ENCODE assay signal across 12 mouse cellular contexts in the genomic region with DNA sequence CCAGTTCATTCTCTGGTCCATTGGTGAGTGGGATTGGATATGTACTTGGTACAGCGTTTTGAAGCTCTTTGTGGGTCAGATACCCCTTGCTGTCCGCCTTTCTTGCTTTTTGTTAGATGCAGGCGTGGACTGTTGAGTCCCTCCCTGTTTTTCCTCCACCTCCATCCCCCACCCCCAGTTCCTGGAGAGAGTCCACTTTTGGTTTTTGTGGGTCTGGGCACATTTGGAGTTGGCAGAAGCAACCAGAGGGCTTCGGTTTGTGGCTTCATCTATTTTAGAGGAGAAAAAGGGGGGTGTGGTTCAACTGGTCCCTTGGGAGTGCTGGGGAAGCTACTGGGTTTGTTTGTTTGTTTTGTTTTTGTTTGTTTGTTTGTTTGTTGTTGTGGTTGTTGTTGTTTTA.
DNase-seq lines count a peak whose midpoint lies in the region; ATAC-seq and TF ChIP-seq lines count a peak whose summit lies in the region.
"Had no signal": no experiment of that assay in that cellular context is flagged by ENCODE, and none has a peak within 500 bp of the region (broad histone marks: within the 10 kb centered on the region; RNA-seq: fewer than 3 reads in every experiment).

No protein-coding gene starts in this region.

- no peak for ATAC-seq in cerebellum, adult (ENCODE audit: insufficient number of reproducible peaks, low FRiP score, low TSS enrichment)
- no peak for ATAC-seq in hindbrain, embryonic 14.5 days (ENCODE audit: low FRiP score)
- no peak for ATAC-seq in hindbrain, embryonic 12.5 days (ENCODE audit: low FRiP score)
- ATAC-seq in hindbrain, postnatal 0 days, result no peak
- ATAC-seq in stomach, postnatal 0 days (ENCODE audit: low FRiP score, low TSS enrichment), result no peak
- ATAC-seq: intestine, postnatal 0 days had no signal

- 67% methylated on average over 4 of the region's 4 CpGs for WGBS in hindbrain, embryonic 14.5 days
- 69% methylated on average over 4 of the region's 4 CpGs for WGBS in hindbrain, embryonic 12.5 days
- 52% methylated on average over 4 of the region's 4 CpGs for WGBS in hindbrain, postnatal 0 days
- WGBS in stomach, postnatal 0 days, result 83% methylated on average over 4 of the region's 4 CpGs

- H3K27me3 ChIP-seq in hindbrain, embryonic 14.5 days (ENCODE audit: control insufficient read depth, insufficient read depth, low read length), result no peaks in the 10 kb centered on the region
- H3K27me3 ChIP-seq in hindbrain, embryonic 12.5 days, result no peaks in the 10 kb centered on the region
- H3K27me3 ChIP-seq in CH12.LX (replicated peaks), result no peaks in the 10 kb centered on the region
- H3K27me3 ChIP-seq in hindbrain, postnatal 0 days (ENCODE audit: insufficient read depth, low read length), result no peaks in the 10 kb centered on the region
- H3K27me3 ChIP-seq in stomach, postnatal 0 days (ENCODE audit: control insufficient read depth, insufficient read depth, low read length), result no peaks in the 10 kb centered on the region

- no peaks in the 10 kb centered on the region for H3K36me3 ChIP-seq in hindbrain, embryonic 14.5 days (replicated peaks; ENCODE audit: control insufficient read depth, insufficient read depth)
- H3K36me3 ChIP-seq in hindbrain, embryonic 12.5 days, result no peaks in the 10 kb centered on the region
- peaks cover 0 to 18% of the 10 kb centered on the region in 2 experiments for H3K36me3 ChIP-seq in CH12.LX (replicated peaks in 1 of 2; ENCODE audit: control insufficient read depth in 1 of 2, insufficient read depth in 1 of 2, low read length in 1 of 2)
- no peaks in the 10 kb centered on the region for H3K36me3 ChIP-seq in hindbrain, postnatal 0 days (ENCODE audit: insufficient read depth, low read length)
- no peaks in the 10 kb centered on the region for H3K36me3 ChIP-seq in stomach, postnatal 0 days (ENCODE audit: control insufficient read depth, insufficient read depth, low read length)

- H3K4me3 ChIP-seq in hindbrain, embryonic 14.5 days (replicated peaks; ENCODE audit: low read length), result no peak overlapping the region
- no peak overlapping the region for H3K4me3 ChIP-seq in hindbrain, embryonic 12.5 days
- H3K4me3 ChIP-seq in CH12.LX (replicated peaks in 1 of 3; ENCODE audit: low read depth in 2 of 3, low read length in 2 of 3, poor library complexity in 1 of 3), result no peak overlapping the region
- H3K4me3 ChIP-seq in hindbrain, postnatal 0 days (ENCODE audit: low read length), result no peak overlapping the region
- no peak overlapping the region for H3K4me3 ChIP-seq in stomach, postnatal 0 days (ENCODE audit: low read depth, low read length)

- H3K9ac ChIP-seq in hindbrain, embryonic 14.5 days, result no peak overlapping the region
- H3K9ac ChIP-seq in hindbrain, embryonic 12.5 days, result no peak overlapping the region
- peak overlapping the region; percentile 59 for H3K9ac ChIP-seq in CH12.LX (ENCODE audit: insufficient read depth, low read depth)
- H3K9ac ChIP-seq in hindbrain, postnatal 0 days (replicated peaks; ENCODE audit: low read length), result no peak overlapping the region
- no peak overlapping the region for H3K9ac ChIP-seq in stomach, postnatal 0 days (ENCODE audit: low read length)

- peaks cover 12% of the 10 kb centered on the region for H3K4me1 ChIP-seq in hindbrain, embryonic 14.5 days (replicated peaks; ENCODE audit: control insufficient read depth, insufficient read depth, low read length)
- peaks cover 31% of the 10 kb centered on the region for H3K4me1 ChIP-seq in hindbrain, embryonic 12.5 days
- peaks cover 17 to 50% of the 10 kb centered on the region in 2 experiments for H3K4me1 ChIP-seq in CH12.LX (ENCODE audit: control insufficient read depth in 1 of 2, insufficient read depth in 2 of 2)
- peaks cover 16% of the 10 kb centered on the region for H3K4me1 ChIP-seq in hindbrain, postnatal 0 days (ENCODE audit: insufficient read depth, low read length)
- peaks cover 9% of the 10 kb centered on the region for H3K4me1 ChIP-seq in stomach, postnatal 0 days (replicated peaks; ENCODE audit: control insufficient read depth, insufficient read depth)

- no peak for TF ChIP-seq EP300 in CH12.LX (IDR thresholded peaks at IDR 0.05; ENCODE audit: low read length)
- TF ChIP-seq EP300 in stomach, postnatal 0 days (optimal IDR thresholded peaks at IDR 0.05), result no peak

- no peak overlapping the region for H3K4me2 ChIP-seq in hindbrain, embryonic 14.5 days (replicated peaks)
- no peak overlapping the region for H3K4me2 ChIP-seq in hindbrain, embryonic 12.5 days (replicated peaks)
- peak overlapping the region; percentile 41 for H3K4me2 ChIP-seq in CH12.LX (ENCODE audit: insufficient read depth, low read depth, poor library complexity, severe bottlenecking)
- peak overlapping the region; percentile 51; the same call in 1 of the 2 replicates for H3K4me2 ChIP-seq in hindbrain, postnatal 0 days (ENCODE audit: low read depth, low read length)
- no peak overlapping the region for H3K4me2 ChIP-seq in stomach, postnatal 0 days (replicated peaks; ENCODE audit: low read depth)

- H3K27ac ChIP-seq in hindbrain, embryonic 14.5 days, result peak overlapping the region; percentile 41; the same call in 1 of the 2 replicates
- no peak overlapping the region for H3K27ac ChIP-seq in hindbrain, embryonic 12.5 days
- peak overlapping the region; percentile 3; the same call in 1 of the 2 replicates for H3K27ac ChIP-seq in CH12.LX (ENCODE audit: insufficient read depth, low read depth)
- H3K27ac ChIP-seq in hindbrain, postnatal 0 days, result peak overlapping the region; percentile 48; the same call in 1 of the 2 replicates
- no peak overlapping the region for H3K27ac ChIP-seq in stomach, postnatal 0 days (replicated peaks)

- H3K79me2 ChIP-seq in CH12.LX (replicated peaks; ENCODE audit: control insufficient read depth, extremely low read depth, insufficient read depth, poor library complexity, severe bottlenecking), result peaks cover 3% of the 10 kb centered on the region; the same call in 1 of the 2 replicates

- peak; percentile 78 to 80 for DNase-seq in cerebellum, postnatal 10 days
- DNase-seq in hindbrain, embryonic 14.5 days (ENCODE audit: low spot score), result no peak
- no peak for DNase-seq in CH12.LX (ENCODE audit: extremely low read depth)
- peak; percentile 33 for DNase-seq in hindbrain, postnatal 0 days (ENCODE audit: low spot score)
- no peak for DNase-seq in stomach, postnatal 0 days (ENCODE audit: low spot score)
- no peak for DNase-seq in thymus, postnatal 4 days
- DNase-seq: adrenal gland, postnatal 14 days; kidney, postnatal 14 days; lung, embryonic 14.5 days had no signal

- H3K9me3 ChIP-seq in hindbrain, embryonic 14.5 days (ENCODE audit: control insufficient read depth, low read length), result no peaks in the 10 kb centered on the region
- no peaks in the 10 kb centered on the region for H3K9me3 ChIP-seq in hindbrain, embryonic 12.5 days (replicated peaks)
- H3K9me3 ChIP-seq in CH12.LX (replicated peaks; ENCODE audit: low read length), result peaks cover 5% of the 10 kb centered on the region
- no peaks in the 10 kb centered on the region for H3K9me3 ChIP-seq in hindbrain, postnatal 0 days (ENCODE audit: low read length)
- no peaks in the 10 kb centered on the region for H3K9me3 ChIP-seq in stomach, postnatal 0 days (ENCODE audit: control insufficient read depth, low read length)

- dilution Hi-C loops in CH12.LX (cut with MboI; ENCODE audit: extremely low pct_ligation_motif_present, extremely low pct_unique_long_range_greater_than_20kb, low sequenced_read_pairs), result no loop called here

- TF ChIP-seq POLR2A in CH12.LX (IDR thresholded peaks at IDR 0.05; ENCODE audit: low read depth, low read length), result no peak

- in situ Hi-C loops in CH12.LX (cut with MboI; ENCODE audit: low pct_ligation_motif_present, low pct_unique_long_range_greater_than_20kb, low sequenced_read_pairs), result no loop called here

- no peak for TF ChIP-seq CTCF in CH12.LX (conservative IDR thresholded peaks at IDR 0.05 in 1 of 2, IDR thresholded peaks at IDR 0.05 in 1 of 2; ENCODE audit: low read depth in 2 of 2, low read length in 2 of 2)
- TF ChIP-seq CTCF in hindbrain, postnatal 0 days (IDR thresholded peaks at IDR 0.05; ENCODE audit: low read depth), result no peak
- TF ChIP-seq CTCF in stomach, postnatal 0 days (IDR thresholded peaks at IDR 0.05; ENCODE audit: low read depth), result no peak

- no peak for TF ChIP-seq RAD21 in CH12.LX (IDR thresholded peaks at IDR 0.05; ENCODE audit: low read depth, low read length)

TF ChIP-seq in CH12.LX, 34 proteins besides CTCF, POLR2A, EP300 and RAD21:
- TF ChIP-seq MXI1 (IDR thresholded peaks at IDR 0.05; ENCODE audit: low read depth, low read length) (no peak), BHLHE40 (IDR thresholded peaks at IDR 0.05; ENCODE audit: low read depth, low read length) (peak; percentile 27; the same call in 1 of the 2 replicates), CHD2 (IDR thresholded peaks at IDR 0.05; ENCODE audit: low read length) (peak; percentile 33; the same call in 1 of the 2 replicates), IRF4 (IDR thresholded peaks at IDR 0.05; ENCODE audit: low read depth, low read length) (peak; percentile 18), KAT2A (IDR thresholded peaks at IDR 0.05; ENCODE audit: insufficient replicate concordance, low read length) (0 out of 2 replicates have a peak, but pooled peaks have one; percentile 16)

Comparison
In these comparisons a context has a peak if more than half of its experiments do, and no peak if none do; other contexts are left out.
1. DNase-seq: peak in cerebellum, postnatal 10 days (2 of 2) and hindbrain, postnatal 0 days (single experiment); none in hindbrain, embryonic 14.5 days (single experiment), CH12.LX (single experiment), stomach, postnatal 0 days (single experiment) and thymus, postnatal 4 days (single experiment).
2. H3K27ac ChIP-seq: peak in hindbrain, embryonic 14.5 days (single experiment), CH12.LX (single experiment) and hindbrain, postnatal 0 days (single experiment); none in hindbrain, embryonic 12.5 days (single experiment) and stomach, postnatal 0 days (single experiment).
3. H3K4me2 ChIP-seq: peak in CH12.LX (single experiment) and hindbrain, postnatal 0 days (single experiment); none in hindbrain, embryonic 14.5 days (single experiment), hindbrain, embryonic 12.5 days (single experiment) and stomach, postnatal 0 days (single experiment).